12 mouse cellular contexts compared by ENCODE assay signal in genomic region chr1:193625101-193625956, GRCm38 (mm10).
A peak's percentile ranks its signal among the peaks of the same experiment; 100 is the strongest.
DNase-seq lines count a peak whose midpoint lies in the region; ATAC-seq and TF ChIP-seq lines count a peak whose summit lies in the region.
"Had no signal": no experiment of that assay in that cellular context is flagged by ENCODE, and none has a peak within 500 bp of the region (broad histone marks: within the 10 kb centered on the region; RNA-seq: fewer than 3 reads in every experiment).

No protein-coding gene starts in this region.

- WGBS in heart, embryonic 11.5 days (ENCODE audit: insufficient replicate concordance) = 11% methylated on average over 9 of the region's 9 CpGs
- 13% methylated on average over 9 of the region's 9 CpGs for WGBS in limb, embryonic 15.5 days
- 20% methylated on average over 9 of the region's 9 CpGs for WGBS in intestine, embryonic 16.5 days
- WGBS in intestine, postnatal 0 days = 21% methylated on average over 9 of the region's 9 CpGs

- no peak for ATAC-seq in heart, embryonic 11.5 days (replicated peaks; ENCODE audit: insufficient number of reproducible peaks, low FRiP score, low TSS enrichment)
- no peak for ATAC-seq in limb, embryonic 15.5 days (ENCODE audit: insufficient number of reproducible peaks, low FRiP score, low TSS enrichment, low read depth)
- no peak for ATAC-seq in intestine, embryonic 16.5 days
- ATAC-seq in intestine, postnatal 0 days = no peak
- ATAC-seq: intestine, embryonic 15.5 days had no signal

- peaks cover 12% of the 10 kb centered on the region; the same call in 1 of the 2 replicates for H3K4me1 ChIP-seq in heart, embryonic 11.5 days (ENCODE audit: control insufficient read depth, insufficient read depth, low read length)
- no peaks in the 10 kb centered on the region for H3K4me1 ChIP-seq in limb, embryonic 15.5 days
- no peaks in the 10 kb centered on the region for H3K4me1 ChIP-seq in intestine, embryonic 16.5 days (ENCODE audit: control insufficient read depth, insufficient read depth, low read length)
- no peaks in the 10 kb centered on the region for H3K4me1 ChIP-seq in intestine, postnatal 0 days (replicated peaks; ENCODE audit: control insufficient read depth, insufficient read depth, low read length)
- H3K4me1 ChIP-seq: intestine, embryonic 15.5 days; liver, embryonic 15.5 days had no signal

- H3K4me2 ChIP-seq in heart, embryonic 11.5 days = no peak overlapping the region
- no peak overlapping the region for H3K4me2 ChIP-seq in limb, embryonic 15.5 days
- no peak overlapping the region for H3K4me2 ChIP-seq in intestine, embryonic 16.5 days (ENCODE audit: low read depth, low read length)
- no peak overlapping the region for H3K4me2 ChIP-seq in intestine, postnatal 0 days (replicated peaks; ENCODE audit: low read depth)
- H3K4me2 ChIP-seq: intestine, embryonic 15.5 days; liver, embryonic 15.5 days had no signal

- H3K36me3 ChIP-seq in heart, embryonic 11.5 days (ENCODE audit: control insufficient read depth, insufficient read depth, low read length) = no peaks in the 10 kb centered on the region
- H3K36me3 ChIP-seq in limb, embryonic 15.5 days = no peaks in the 10 kb centered on the region
- no peaks in the 10 kb centered on the region for H3K36me3 ChIP-seq in intestine, embryonic 16.5 days (ENCODE audit: control insufficient read depth, insufficient read depth, low read length)
- H3K36me3 ChIP-seq in intestine, postnatal 0 days (ENCODE audit: control insufficient read depth, insufficient read depth) = no peaks in the 10 kb centered on the region
- H3K36me3 ChIP-seq: forebrain, embryonic 10.5 days; intestine, embryonic 15.5 days; liver, embryonic 15.5 days had no signal

- TF ChIP-seq CTCF in intestine, postnatal 0 days (IDR thresholded peaks at IDR 0.05; ENCODE audit: low read depth) = no peak

- H3K9ac ChIP-seq in heart, embryonic 11.5 days (ENCODE audit: low read depth, low read length) = no peak overlapping the region
- H3K9ac ChIP-seq in limb, embryonic 15.5 days = no peak overlapping the region
- H3K9ac ChIP-seq in intestine, embryonic 16.5 days (ENCODE audit: low read depth, low read length) = no peak overlapping the region
- no peak overlapping the region for H3K9ac ChIP-seq in intestine, postnatal 0 days (ENCODE audit: low read depth, low read length)
- H3K9ac ChIP-seq: intestine, embryonic 15.5 days; liver, embryonic 15.5 days had no signal

- no peak overlapping the region for H3K27ac ChIP-seq in heart, embryonic 11.5 days (ENCODE audit: low read depth, low read length)
- H3K27ac ChIP-seq in limb, embryonic 15.5 days = peak overlapping the region; percentile 33; the same call in 1 of the 2 replicates
- no peak overlapping the region for H3K27ac ChIP-seq in intestine, embryonic 16.5 days (ENCODE audit: low read length)
- H3K27ac ChIP-seq in intestine, postnatal 0 days (ENCODE audit: low read depth, low read length) = no peak overlapping the region
- H3K27ac ChIP-seq: forebrain, embryonic 10.5 days; intestine, embryonic 15.5 days; liver, embryonic 15.5 days; stomach, postnatal 0 days had no signal

- H3K9me3 ChIP-seq in heart, embryonic 11.5 days (replicated peaks; ENCODE audit: control insufficient read depth, low read length) = no peaks in the 10 kb centered on the region
- no peaks in the 10 kb centered on the region for H3K9me3 ChIP-seq in limb, embryonic 15.5 days
- H3K9me3 ChIP-seq in intestine, embryonic 16.5 days (ENCODE audit: control insufficient read depth, low read length) = no peaks in the 10 kb centered on the region
- H3K9me3 ChIP-seq in intestine, postnatal 0 days (ENCODE audit: control insufficient read depth) = no peaks in the 10 kb centered on the region
- H3K9me3 ChIP-seq: forebrain, embryonic 10.5 days; intestine, embryonic 15.5 days; liver, embryonic 15.5 days had no signal

- H3K4me3 ChIP-seq in heart, embryonic 11.5 days (ENCODE audit: low read depth, low read length) = no peak overlapping the region
- H3K4me3 ChIP-seq in limb, embryonic 15.5 days = no peak overlapping the region
- no peak overlapping the region for H3K4me3 ChIP-seq in intestine, embryonic 16.5 days (ENCODE audit: low read length)
- no peak overlapping the region for H3K4me3 ChIP-seq in intestine, postnatal 0 days (ENCODE audit: low read depth, low read length)
- H3K4me3 ChIP-seq: forebrain, embryonic 10.5 days; intestine, embryonic 15.5 days; liver, embryonic 15.5 days had no signal

- 0 out of 2 replicates have a peak, but pooled peaks cover 2% of the 10 kb centered on the region for H3K27me3 ChIP-seq in heart, embryonic 11.5 days (ENCODE audit: control insufficient read depth, insufficient read depth, low read length)
- no peaks in the 10 kb centered on the region for H3K27me3 ChIP-seq in limb, embryonic 15.5 days
- H3K27me3 ChIP-seq in intestine, embryonic 16.5 days (replicated peaks; ENCODE audit: control insufficient read depth, insufficient read depth, low read length) = no peaks in the 10 kb centered on the region
- no peaks in the 10 kb centered on the region for H3K27me3 ChIP-seq in intestine, postnatal 0 days (replicated peaks; ENCODE audit: control insufficient read depth, insufficient read depth, low read length)
- H3K27me3 ChIP-seq: intestine, embryonic 15.5 days had no signal

- DNase-seq in heart, adult 8-10 months (ENCODE audit: low spot score) = peak; percentile 26
- peak; percentile 56 for DNase-seq in adrenal gland, adult 8-10 months
- DNase-seq in gastrocnemius, adult 8-10 months (ENCODE audit: low spot score in 2 of 2) = peak; percentile 32 to 42
- DNase-seq in spleen, postnatal 36 days (ENCODE audit: low spot score in 2 of 2) = no peak

Comparison
In these comparisons a context has a peak if more than half of its experiments do, and no peak if none do; other contexts are left out.
1. DNase-seq: peak in heart, adult 8-10 months (single experiment), adrenal gland, adult 8-10 months (single experiment) and gastrocnemius, adult 8-10 months (2 of 2); none in spleen, postnatal 36 days (0 of 2).